Mouse (Mus musculus): ENCODE results near the gene Fundc2. TPM values are rescaled to one million over a fixed set of nuclear protein-coding genes. Genes with fewer than 3 reads are reported as not detected.

The Fundc2 gene
- polyA plus RNA-seq, 1 experiment from 2014 or later: 30.2 TPM

Other genes with a start within 250 kb of the Fundc2 start
- gene Smim9, start 218.6 kb upstream of the Fundc2 start, polyA plus RNA-seq (2016; fragmentation: Nextera tagmentation; extraction: Ambion mirVana): not detected in 2 replicates
- gene F8, start 216 bp downstream of the Fundc2 start, polyA plus RNA-seq (2016; fragmentation: Nextera tagmentation; extraction: Ambion mirVana): 1.1 and 1.4 TPM in 2 replicates
- 17.5 and 17.8 TPM in 2 replicates for gene Cmc4, start 34.2 kb downstream of the Fundc2 start, polyA plus RNA-seq (2016; fragmentation: Nextera tagmentation; extraction: Ambion mirVana)
- 7.9 and 10.3 TPM in 2 replicates for gene Mtcp1, start 34.2 kb downstream of the Fundc2 start, polyA plus RNA-seq (2016; fragmentation: Nextera tagmentation; extraction: Ambion mirVana)
- 72.1 and 72.5 TPM in 2 replicates for gene Brcc3, start 34.2 kb downstream of the Fundc2 start, polyA plus RNA-seq (2016; fragmentation: Nextera tagmentation; extraction: Ambion mirVana)
- 209 and 215 TPM in 2 replicates for gene Vbp1, start 131.9 kb downstream of the Fundc2 start, polyA plus RNA-seq (2016; fragmentation: Nextera tagmentation; extraction: Ambion mirVana)
- gene Rab39b, start 195.8 kb downstream of the Fundc2 start, polyA plus RNA-seq (2016; fragmentation: Nextera tagmentation; extraction: Ambion mirVana): 10.2 and 14.0 TPM in 2 replicates